Mouse (Mus musculus): ENCODE data around the gene G6pc3. TPM values are rescaled to one million over a fixed set of nuclear protein-coding genes. Genes with fewer than 3 reads are reported as not detected.
A peak's percentile ranks its signal among the peaks of the same experiment; 100 is the strongest.

Gene G6pc3
- polyA plus RNA-seq, 1 experiment from 2014 or later, result 24.4 TPM

GRCm38 (mm10) chr11:102219994-102220346 lies 30.6 kb downstream of the G6pc3 start:
- peak overlapping the region; percentile 85 for H3K4me2 ChIP-seq (ENCODE audit: low read depth, low read length)
- peak overlapping the region; percentile 99 for H3K27ac ChIP-seq (ENCODE audit: low read length)
- no peaks in the 10 kb centered on the region; the same call in 1 of the 2 replicates for H3K36me3 ChIP-seq (ENCODE audit: control insufficient read depth, insufficient read depth)
- peak; percentile 33 for ATAC-seq (replicated peaks; ENCODE audit: extremely low read depth, insufficient read depth, low FRiP score)
- no peaks in the 10 kb centered on the region for H3K9me3 ChIP-seq (replicated peaks; ENCODE audit: control insufficient read depth, low read length)
- H3K4me3 ChIP-seq (ENCODE audit: low read length), result peak overlapping the region; percentile 76
- WGBS, result 23% methylated on average over 4 of the region's 4 CpGs
- no peaks in the 10 kb centered on the region for H3K27me3 ChIP-seq (ENCODE audit: control insufficient read depth, insufficient read depth, low read length)
- H3K4me1 ChIP-seq (ENCODE audit: control insufficient read depth, insufficient read depth, low read length), result peaks cover 82% of the 10 kb centered on the region
- H3K9ac ChIP-seq (ENCODE audit: low read length), result peak overlapping the region; percentile 1; the same call in 1 of the 2 replicates

GRCm38 (mm10) chr11:102220451-102220850 lies 31.0 kb downstream of the G6pc3 start:
- ATAC-seq (replicated peaks; ENCODE audit: extremely low read depth, insufficient read depth, low FRiP score), result no peak
- Histone ChIP-seq H3K9ac (ENCODE audit: low read length) (0 out of 2 replicates have a peak overlapping the region, but pooled peaks have one; percentile 1), H3K27me3 (ENCODE audit: control insufficient read depth, insufficient read depth, low read length) (no peaks in the 10 kb centered on the region), H3K4me3 (ENCODE audit: low read length) (no peak overlapping the region), H3K9me3 (replicated peaks; ENCODE audit: control insufficient read depth, low read length) (no peaks in the 10 kb centered on the region), H3K36me3 (ENCODE audit: control insufficient read depth, insufficient read depth) (no peaks in the 10 kb centered on the region; the same call in 1 of the 2 replicates), H3K4me2 (ENCODE audit: low read depth, low read length) (peak overlapping the region; percentile 30; the same call in 1 of the 2 replicates), H3K27ac (ENCODE audit: low read length) (peak overlapping the region; percentile 99), H3K4me1 (ENCODE audit: control insufficient read depth, insufficient read depth, low read length) (peaks cover 80% of the 10 kb centered on the region)
- 36% methylated on average over 6 of the region's 6 CpGs for WGBS

- no peaks in the 10 kb centered on the region; the same call in 1 of the 2 replicates for H3K36me3 ChIP-seq (ENCODE audit: control insufficient read depth, insufficient read depth)
- H3K27me3 ChIP-seq (ENCODE audit: control insufficient read depth, insufficient read depth, low read length), result no peaks in the 10 kb centered on the region
- peaks cover 79% of the 10 kb centered on the region for H3K4me1 ChIP-seq (ENCODE audit: control insufficient read depth, insufficient read depth, low read length)
- peak overlapping the region; percentile 21; the same call in 1 of the 2 replicates for H3K9ac ChIP-seq (ENCODE audit: low read length)
- ATAC-seq (replicated peaks; ENCODE audit: extremely low read depth, insufficient read depth, low FRiP score), result no peak
- no peak overlapping the region for H3K4me3 ChIP-seq (ENCODE audit: low read length)
- no peak overlapping the region for H3K27ac ChIP-seq (ENCODE audit: low read length)
- WGBS, result 76% methylated on average over 8 of the region's 8 CpGs
- no peak overlapping the region for H3K4me2 ChIP-seq (ENCODE audit: low read depth, low read length)
- no peaks in the 10 kb centered on the region for H3K9me3 ChIP-seq (replicated peaks; ENCODE audit: control insufficient read depth, low read length)
Observed at GRCm38 (mm10) chr11:102221243-102221953, 32.0 kb downstream of the G6pc3 start.

DNA sequence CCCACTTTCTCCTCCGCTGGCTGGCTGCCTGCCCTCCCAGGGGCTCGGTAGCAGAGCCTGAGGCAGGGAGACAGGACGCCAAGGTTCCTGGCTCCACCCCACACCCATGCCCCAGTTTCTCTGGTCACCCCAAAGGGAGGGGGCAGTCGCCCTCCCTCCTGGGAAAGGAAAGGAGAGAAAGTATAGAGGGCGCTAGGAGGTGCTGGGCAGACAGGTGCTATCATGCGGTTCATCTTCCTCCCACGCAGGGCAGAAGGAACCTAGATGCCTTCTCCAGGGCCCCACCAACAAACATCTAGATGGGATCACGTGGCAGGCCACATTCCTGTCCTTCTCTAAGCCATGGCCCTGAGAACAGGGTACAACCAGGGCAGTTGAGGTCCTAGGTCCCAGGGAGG lies 32.5 kb downstream of the G6pc3 start:
- Histone ChIP-seq H3K27ac (ENCODE audit: low read length) (no peak overlapping the region), H3K4me3 (ENCODE audit: low read length) (no peak overlapping the region), H3K27me3 (ENCODE audit: control insufficient read depth, insufficient read depth, low read length) (no peaks in the 10 kb centered on the region), H3K9ac (ENCODE audit: low read length) (peak overlapping the region; percentile 21; the same call in 1 of the 2 replicates), H3K9me3 (replicated peaks; ENCODE audit: control insufficient read depth, low read length) (no peaks in the 10 kb centered on the region), H3K4me1 (ENCODE audit: control insufficient read depth, insufficient read depth, low read length) (peaks cover 80% of the 10 kb centered on the region), H3K4me2 (ENCODE audit: low read depth, low read length) (no peak overlapping the region), H3K36me3 (ENCODE audit: control insufficient read depth, insufficient read depth) (no peaks in the 10 kb centered on the region; the same call in 1 of the 2 replicates)
- no peak for ATAC-seq (replicated peaks; ENCODE audit: extremely low read depth, insufficient read depth, low FRiP score)
- 50% methylated on average over 8 of the region's 8 CpGs for WGBS

GRCm38 (mm10) chr11:102223166-102223565 lies 33.7 kb downstream of the G6pc3 start:
- ATAC-seq (replicated peaks; ENCODE audit: extremely low read depth, insufficient read depth, low FRiP score), result no peak
- no peaks in the 10 kb centered on the region for H3K27me3 ChIP-seq (ENCODE audit: control insufficient read depth, insufficient read depth, low read length)
- no peak overlapping the region for H3K9ac ChIP-seq (ENCODE audit: low read length)
- no peak overlapping the region for H3K4me3 ChIP-seq (ENCODE audit: low read length)
- WGBS, result 25% methylated on average over 6 of the region's 6 CpGs
- no peak overlapping the region for H3K4me2 ChIP-seq (ENCODE audit: low read depth, low read length)
- H3K36me3 ChIP-seq (ENCODE audit: control insufficient read depth, insufficient read depth), result no peaks in the 10 kb centered on the region; the same call in 1 of the 2 replicates
- no peaks in the 10 kb centered on the region for H3K9me3 ChIP-seq (replicated peaks; ENCODE audit: control insufficient read depth, low read length)
- H3K4me1 ChIP-seq (ENCODE audit: control insufficient read depth, insufficient read depth, low read length), result peaks cover 81% of the 10 kb centered on the region
- H3K27ac ChIP-seq (ENCODE audit: low read length), result no peak overlapping the region

GRCm38 (mm10) chr11:102224686-102225085 lies 35.3 kb downstream of the G6pc3 start:
- Histone ChIP-seq H3K27me3 (ENCODE audit: control insufficient read depth, insufficient read depth, low read length) (no peaks in the 10 kb centered on the region), H3K4me2 (ENCODE audit: low read depth, low read length) (peak overlapping the region; percentile 54), H3K4me3 (ENCODE audit: low read length) (peak overlapping the region; percentile 24; the same call in 1 of the 2 replicates), H3K9ac (ENCODE audit: low read length) (peak overlapping the region; percentile 27; the same call in 1 of the 2 replicates), H3K27ac (ENCODE audit: low read length) (no peak overlapping the region), H3K36me3 (ENCODE audit: control insufficient read depth, insufficient read depth) (no peaks in the 10 kb centered on the region; the same call in 1 of the 2 replicates), H3K9me3 (replicated peaks; ENCODE audit: control insufficient read depth, low read length) (no peaks in the 10 kb centered on the region), H3K4me1 (ENCODE audit: control insufficient read depth, insufficient read depth, low read length) (peaks cover 79% of the 10 kb centered on the region)
- 12% methylated on average over 22 of the region's 22 CpGs for WGBS
- ATAC-seq (replicated peaks; ENCODE audit: extremely low read depth, insufficient read depth, low FRiP score), result no peak

DNA sequence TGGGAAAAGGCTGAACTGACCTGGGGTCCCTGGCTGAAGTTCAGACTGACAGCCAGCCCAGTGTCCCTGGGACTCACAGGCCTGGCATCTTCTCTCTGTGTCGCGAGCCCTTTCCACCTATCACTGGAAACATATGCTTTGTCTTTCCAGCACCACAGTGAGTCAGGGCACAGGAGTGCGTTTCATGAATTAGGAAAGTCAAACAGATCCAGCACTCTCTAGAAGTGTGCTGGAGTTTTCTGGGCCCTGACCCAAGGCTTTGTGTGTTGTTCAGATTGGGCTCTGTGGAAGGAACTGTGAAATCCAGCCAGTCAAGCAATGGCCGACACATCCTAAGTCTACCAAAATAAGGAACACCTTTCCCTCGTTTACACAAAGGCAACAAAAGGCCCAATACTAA lies 35.8 kb downstream of the G6pc3 start:
- H3K4me2 ChIP-seq (ENCODE audit: low read depth, low read length), result peak overlapping the region; percentile 54; the same call in 1 of the 2 replicates
- H3K4me1 ChIP-seq (ENCODE audit: control insufficient read depth, insufficient read depth, low read length), result peaks cover 74% of the 10 kb centered on the region
- H3K4me3 ChIP-seq (ENCODE audit: low read length), result no peak overlapping the region
- WGBS, result 52% methylated on average over 5 of the region's 5 CpGs
- no peaks in the 10 kb centered on the region; the same call in 1 of the 2 replicates for H3K36me3 ChIP-seq (ENCODE audit: control insufficient read depth, insufficient read depth)
- H3K9ac ChIP-seq (ENCODE audit: low read length), result no peak overlapping the region
- no peaks in the 10 kb centered on the region for H3K27me3 ChIP-seq (ENCODE audit: control insufficient read depth, insufficient read depth, low read length)
- H3K9me3 ChIP-seq (replicated peaks; ENCODE audit: control insufficient read depth, low read length), result no peaks in the 10 kb centered on the region
- ATAC-seq (replicated peaks; ENCODE audit: extremely low read depth, insufficient read depth, low FRiP score), result no peak
- H3K27ac ChIP-seq (ENCODE audit: low read length), result no peak overlapping the region

GRCm38 (mm10) chr11:102226067-102226978 lies 36.9 kb downstream of the G6pc3 start:
- no peaks in the 10 kb centered on the region for H3K9me3 ChIP-seq (replicated peaks; ENCODE audit: control insufficient read depth, low read length)
- no peak for ATAC-seq (replicated peaks; ENCODE audit: extremely low read depth, insufficient read depth, low FRiP score)
- no peak overlapping the region for H3K27ac ChIP-seq (ENCODE audit: low read length)
- no peak overlapping the region for H3K4me2 ChIP-seq (ENCODE audit: low read depth, low read length)
- H3K4me1 ChIP-seq (ENCODE audit: control insufficient read depth, insufficient read depth, low read length), result peaks cover 69% of the 10 kb centered on the region
- H3K27me3 ChIP-seq (ENCODE audit: control insufficient read depth, insufficient read depth, low read length), result no peaks in the 10 kb centered on the region
- no peak overlapping the region for H3K9ac ChIP-seq (ENCODE audit: low read length)
- H3K36me3 ChIP-seq (ENCODE audit: control insufficient read depth, insufficient read depth), result no peaks in the 10 kb centered on the region; the same call in 1 of the 2 replicates
- 72% methylated on average over 12 of the region's 12 CpGs for WGBS
- no peak overlapping the region for H3K4me3 ChIP-seq (ENCODE audit: low read length)
